Mouse (Mus musculus) cortical plate, adult 2 months (tissue): ENCODE results near the gene Gon7.

Experiments
- CTCF ChIP-seq: fragments of 200-500 bp; IDR thresholded peaks from 2 replicates; pipeline ENCODE4 v1.5.1; 2011; ENCODE audit warnings: mild to moderate bottlenecking, control low read depth, low read length; ENCODE audit not compliant: insufficient read depth; ENCODE audit errors: extremely low read depth
- POLR2A ChIP-seq: fragments of 200-500 bp; IDR thresholded peaks from 2 replicates; pipeline ENCODE4 v1.6.1; 2011; ENCODE audit warnings: mild to moderate bottlenecking, low read length, control low read depth; ENCODE audit not compliant: insufficient read depth; ENCODE audit errors: extremely low read depth

GRCm38 (mm10) chr12:102725761-102726175 lies 31.8 kb downstream of the Gon7 start:
- no peak for TF ChIP-seq CTCF
- no peak for TF ChIP-seq POLR2A
